ENCODE assay signal across 10 mouse cellular contexts in genomic region chr1:18106720-18107355, GRCm38 (mm10). TPM values are rescaled to one million over a fixed set of nuclear protein-coding genes. Genes with fewer than 3 reads are reported as not detected.
DNase-seq lines count a peak whose midpoint lies in the region; ATAC-seq and TF ChIP-seq lines count a peak whose summit lies in the region.
"Had no signal": no experiment of that assay in that cellular context is flagged by ENCODE, and none has a peak within 500 bp of the region (broad histone marks: within the 10 kb centered on the region; RNA-seq: fewer than 3 reads in every experiment).

No protein-coding gene starts in this region.

- intact Hi-C loops in gastrocnemius, postnatal 14 days (cut with DNase I; ENCODE audit: low total_unique reads), result loop anchor here (10.0 kb wide), 1 partner anchor 942 kb away; no protein-coding TSS in a partner anchor

- no peaks in the 10 kb centered on the region for H3K27me3 ChIP-seq in kidney, adult 2 months (replicated peaks; ENCODE audit: control insufficient read depth, insufficient read depth, low read length)
- no peaks in the 10 kb centered on the region for H3K27me3 ChIP-seq in kidney, embryonic 15.5 days
- peaks cover 12% of the 10 kb centered on the region for H3K27me3 ChIP-seq in midbrain, embryonic 12.5 days
- H3K27me3 ChIP-seq: megakaryocyte, embryonic 14.5 days had no signal

- TF ChIP-seq CTCF in kidney, adult 2 months (conservative IDR thresholded peaks at IDR 0.05; ENCODE audit: insufficient read depth, insufficient read length, low read depth, low read length), result no peak

- H3K27ac ChIP-seq in kidney, adult 2 months (ENCODE audit: insufficient read depth, low read depth, low read length), result no peak overlapping the region
- no peak overlapping the region for H3K27ac ChIP-seq in kidney, embryonic 15.5 days
- H3K27ac ChIP-seq in midbrain, embryonic 12.5 days (replicated peaks), result no peak overlapping the region

- H3K4me2 ChIP-seq in kidney, embryonic 15.5 days, result no peak overlapping the region
- H3K4me2 ChIP-seq in midbrain, embryonic 12.5 days (replicated peaks), result no peak overlapping the region

- no peak for TF ChIP-seq POLR2A in kidney, adult 2 months (IDR thresholded peaks at IDR 0.05; ENCODE audit: low read depth, low read length)

- no peaks in the 10 kb centered on the region for H3K4me1 ChIP-seq in kidney, adult 2 months (ENCODE audit: control insufficient read depth, insufficient read depth, low read length)
- no peaks in the 10 kb centered on the region for H3K4me1 ChIP-seq in kidney, embryonic 15.5 days
- H3K4me1 ChIP-seq in midbrain, embryonic 12.5 days, result 0 out of 2 replicates have a peak, but pooled peaks cover 4% of the 10 kb centered on the region
- H3K4me1 ChIP-seq: megakaryocyte, embryonic 14.5 days had no signal

- WGBS in kidney, adult 2 months, result 34% methylated on average over 5 of the region's 5 CpGs
- 37% methylated on average over 5 of the region's 5 CpGs for WGBS in kidney, embryonic 15.5 days
- 38% methylated on average over 5 of the region's 5 CpGs for WGBS in midbrain, embryonic 12.5 days

- H3K9ac ChIP-seq in kidney, embryonic 15.5 days, result no peak overlapping the region
- no peak overlapping the region for H3K9ac ChIP-seq in midbrain, embryonic 12.5 days (replicated peaks)

- no peak for ATAC-seq in kidney, embryonic 15.5 days (replicated peaks; ENCODE audit: low FRiP score)
- ATAC-seq in midbrain, embryonic 12.5 days (ENCODE audit: low FRiP score, low read depth), result peak; percentile 52

- H3K9me3 ChIP-seq in kidney, embryonic 15.5 days (replicated peaks), result no peaks in the 10 kb centered on the region
- no peaks in the 10 kb centered on the region for H3K9me3 ChIP-seq in midbrain, embryonic 12.5 days
- H3K9me3 ChIP-seq: megakaryocyte, embryonic 14.5 days had no signal

- no peaks in the 10 kb centered on the region for H3K36me3 ChIP-seq in kidney, adult 2 months (ENCODE audit: control insufficient read depth, insufficient read depth, low read length)
- H3K36me3 ChIP-seq in kidney, embryonic 15.5 days, result no peaks in the 10 kb centered on the region
- H3K36me3 ChIP-seq in midbrain, embryonic 12.5 days, result no peaks in the 10 kb centered on the region

- DNase-seq in kidney, adult 2 months, result peak; percentile 17
- DNase-seq in ES-CJ7 (ENCODE audit: low read depth, low spot score), result peak; percentile 77
- DNase-seq in embryo, embryonic 11.5 days (ENCODE audit: low read depth, low spot score), result peak; percentile 17
- DNase-seq in urinary bladder, postnatal 36 days (ENCODE audit: low spot score in 2 of 2), result no peak
- no peak for DNase-seq in gastrocnemius, postnatal 14 days
- no peak for DNase-seq in lung, postnatal 36 days

- H3K4me3 ChIP-seq in kidney, adult 2 months (ENCODE audit: insufficient read depth, low read depth, low read length), result no peak overlapping the region
- H3K4me3 ChIP-seq in kidney, embryonic 15.5 days (replicated peaks), result no peak overlapping the region
- H3K4me3 ChIP-seq in midbrain, embryonic 12.5 days, result no peak overlapping the region
- H3K4me3 ChIP-seq: megakaryocyte, embryonic 14.5 days had no signal

RNA-seq across cellular contexts. Expression of gene Crisp4, which starts 38.9 kb away (rescaled TPM):
- polyA plus RNA-seq in kidney, adult 2 months (2012; rRNA removed), result not detected in 2 replicates
- polyA plus RNA-seq in kidney, embryonic 15.5 days (2015; fragmentation: Nextera tagmentation; extraction: Ambion mirVana), result not detected in 2 replicates
- not detected in 2 replicates for polyA plus RNA-seq in midbrain, embryonic 12.5 days (2016; fragmentation: Nextera tagmentation; extraction: Ambion mirVana)
- not detected for total RNA-seq in gastrocnemius, postnatal 14 days (2021)
- polyA plus RNA-seq: testis, adult 2 months had no signal

Comparison
In these comparisons a context has a peak if more than half of its experiments do, and no peak if none do; other contexts are left out.
1. DNase-seq: peak in kidney, adult 2 months (single experiment), ES-CJ7 (single experiment) and embryo, embryonic 11.5 days (single experiment); none in urinary bladder, postnatal 36 days (0 of 2), gastrocnemius, postnatal 14 days (single experiment) and lung, postnatal 36 days (single experiment).